Comparison of ENCODE assay signal across 24 mouse cellular contexts in genomic region chr10:123597059-123597458, GRCm38 (mm10).
"Had no signal": no experiment of that assay in that cellular context is flagged by ENCODE, and none has a peak within 500 bp of the region (broad histone marks: within the 10 kb centered on the region; RNA-seq: fewer than 3 reads in every experiment).

No protein-coding gene starts in this region.

- H3K9ac ChIP-seq: intestine, embryonic 15.5 days; limb, embryonic 12.5 days; limb, embryonic 15.5 days; liver, embryonic 14.5 days; liver, postnatal 0 days; lung, embryonic 14.5 days; midbrain, embryonic 15.5 days; neural tube, embryonic 13.5 days; stomach, embryonic 15.5 days had no signal

- H3K27me3 ChIP-seq: intestine, embryonic 15.5 days; limb, embryonic 12.5 days; limb, embryonic 15.5 days; midbrain, embryonic 15.5 days; neural tube, embryonic 13.5 days; stomach, embryonic 15.5 days had no signal

- ATAC-seq: intestine, embryonic 15.5 days; liver, postnatal 0 days; lung, postnatal 0 days; midbrain, embryonic 15.5 days had no signal

- H3K4me3 ChIP-seq: intestine, embryonic 15.5 days; limb, embryonic 12.5 days; limb, embryonic 15.5 days; midbrain, embryonic 15.5 days; myocyte; neural tube, embryonic 13.5 days; stomach, embryonic 15.5 days had no signal

- H3K36me3 ChIP-seq: intestine, embryonic 15.5 days; limb, embryonic 12.5 days; limb, embryonic 15.5 days; midbrain, embryonic 15.5 days; neural tube, embryonic 13.5 days; stomach, embryonic 15.5 days had no signal

- H3K4me2 ChIP-seq: intestine, embryonic 15.5 days; limb, embryonic 12.5 days; limb, embryonic 15.5 days; liver, embryonic 11.5 days; lung, embryonic 14.5 days; midbrain, embryonic 15.5 days; neural tube, embryonic 13.5 days; stomach, embryonic 15.5 days had no signal

- H3K27ac ChIP-seq: intestine, embryonic 15.5 days; limb, embryonic 12.5 days; limb, embryonic 15.5 days; liver, embryonic 14.5 days; macrophage; midbrain, embryonic 15.5 days; neural tube, embryonic 13.5 days; stomach, embryonic 15.5 days had no signal

- DNase-seq: kidney, adult 18-20 months; kidney, adult 9 months; kidney, postnatal 14 days; kidney, postnatal 4 days; left cerebral cortex, postnatal 4 days; liver, postnatal 0 days; lung, embryonic 14.5 days; right cerebral cortex, adult 18-20 months; right cerebral cortex, postnatal 14 days; right cerebral cortex, postnatal 4 days; thymus, adult 2 months; thymus, postnatal 14 days; thymus, postnatal 4 days had no signal

- H3K4me1 ChIP-seq: intestine, embryonic 15.5 days; limb, embryonic 12.5 days; limb, embryonic 15.5 days; midbrain, embryonic 15.5 days; neural tube, embryonic 13.5 days; stomach, embryonic 15.5 days had no signal

- H3K9me3 ChIP-seq: intestine, embryonic 15.5 days; limb, embryonic 12.5 days; limb, embryonic 15.5 days; midbrain, embryonic 15.5 days; neural tube, embryonic 13.5 days; stomach, embryonic 15.5 days had no signal
